Mouse (Mus musculus) embryonic facial prominence, embryonic 11.5 days (tissue): Measurements from ENCODE around the gene Ppcdc. TPM values are rescaled to one million over a fixed set of nuclear protein-coding genes. Genes with fewer than 3 reads are reported as not detected.

Experiments
- ATAC-seq: fragments of 200-750 bp; cut with Nextera tagmentation; replicated peaks from 2 replicates; pipeline ENCODE4 v1.8.0; 2017; ENCODE audit warnings: low read depth; ENCODE audit not compliant: insufficient number of reproducible peaks, low FRiP score, low TSS enrichment
- DNase-seq: peaks from one replicate; pipeline ENCODE4 v3.0.0-alpha.2; 2015; ENCODE audit warnings: low spot score
- H3K27ac ChIP-seq: fragments of 300-500 bp; sonication (generic); replicated peaks from 2 replicates; pipeline ENCODE4 v1.5.1; 2014; ENCODE audit warnings: mild to moderate bottlenecking, low read depth, low read length, control low read depth
- H3K27me3 ChIP-seq: fragments of 300-500 bp; sonication (generic); 2 replicates; pipeline ENCODE4 v1.6.1; 2014; ENCODE audit warnings: mild to moderate bottlenecking, low read length, moderate library complexity, mixed read lengths; ENCODE audit not compliant: control insufficient read depth, insufficient read depth
- H3K36me3 ChIP-seq: fragments of 300-500 bp; sonication (generic); replicated peaks from 2 replicates; pipeline ENCODE4 v1.6.1; 2014; ENCODE audit warnings: low read depth, mild to moderate bottlenecking, low read length, moderate library complexity, mixed read lengths; ENCODE audit not compliant: control insufficient read depth, insufficient read depth
- H3K4me1 ChIP-seq: fragments of 300-500 bp; sonication (generic); 2 replicates; pipeline ENCODE4 v1.6.1; 2014; ENCODE audit warnings: low read length, mixed read lengths; ENCODE audit not compliant: control insufficient read depth, insufficient read depth
- H3K4me2 ChIP-seq: fragments of 300-500 bp; sonication (generic); 2 replicates; pipeline ENCODE4 v1.6.1; 2014; ENCODE audit warnings: low read depth, mild to moderate bottlenecking, control low read depth, low read length, moderate library complexity
- H3K4me3 ChIP-seq: fragments of 300-500 bp; sonication (generic); 2 replicates; pipeline ENCODE4 v1.5.1; 2014; ENCODE audit warnings: low read depth, low read length, control low read depth
- H3K9ac ChIP-seq: fragments of 300-500 bp; sonication (generic); replicated peaks from 2 replicates; pipeline ENCODE4 v1.6.1; 2014; ENCODE audit warnings: mild to moderate bottlenecking, control low read depth, low read length
- H3K9me3 ChIP-seq: fragments of 300-500 bp; sonication (generic); replicated peaks from 2 replicates; pipeline ENCODE4 v1.6.1; 2016; ENCODE audit warnings: mild to moderate bottlenecking, low read length, inconsistent platforms, mixed read lengths; ENCODE audit not compliant: control insufficient read depth
- WGBS: fragments of 180-500 bp; shearing (Covaris S2); extraction: QIAGEN DNeasy Blood & Tissue Kit; methylation state at CpG from one replicate; pipeline ENCODE4 v1.1.7; 2014; 5-methylcytosine and 5-hydroxymethylcytosine counted together
- polyA plus RNA-seq: library from polyadenylated mRNA; unstranded; fragments of >200 nt; fragmentation: Nextera tagmentation; extraction: Ambion mirVana; gene quantifications from 2 replicates; pipeline ENCODE4 v1.2.1, GENCODE M21; 2014

The Ppcdc gene
- polyA plus RNA-seq, 1 experiment from 2014 or later = 17.9 TPM

GRCm38 (mm10) chr9:57436166-57436565 is 3.8 kb downstream of the Ppcdc start:
- H3K27ac ChIP-seq = no peak overlapping the region
- no peak for ATAC-seq

DNA sequence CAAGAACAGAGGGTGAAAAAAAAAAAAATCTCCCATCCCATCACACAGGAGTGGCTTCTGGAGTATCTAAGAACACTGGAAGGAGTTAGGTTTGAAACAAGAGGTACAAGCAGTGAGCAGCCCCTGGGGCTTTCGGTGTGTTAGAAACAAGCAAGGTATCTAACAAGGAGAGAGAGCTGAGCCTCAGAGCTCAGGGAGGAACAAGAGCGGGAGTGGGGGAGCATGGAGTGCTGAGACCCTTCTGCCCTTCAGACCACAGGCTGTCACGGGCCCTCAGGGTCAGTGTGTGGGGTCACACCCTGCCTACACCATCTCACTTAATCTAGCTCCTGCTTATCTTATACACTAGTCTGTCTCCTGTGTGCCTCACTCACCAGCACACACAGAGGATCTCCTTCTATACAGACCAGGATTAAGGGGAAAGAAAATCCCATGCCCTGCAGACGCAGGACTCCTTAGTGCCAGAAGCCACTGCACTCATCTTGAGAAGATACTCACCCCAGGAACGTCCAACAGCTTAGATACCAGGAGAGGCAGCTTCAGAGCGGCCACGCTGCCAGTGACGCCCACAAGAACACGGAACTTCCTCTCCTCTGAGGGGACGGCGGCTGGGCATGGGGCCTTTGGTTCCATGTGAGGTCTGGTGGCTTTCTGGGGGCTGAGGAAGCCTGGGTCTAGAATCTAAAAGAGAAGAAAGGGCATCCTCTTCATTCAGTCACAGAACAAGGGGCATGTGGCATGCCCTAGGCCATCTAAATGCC is 5.3 kb downstream of the Ppcdc start:
- no peaks in the 10 kb centered on the region; the same call in 1 of the 2 replicates for H3K4me1 ChIP-seq
- no peak overlapping the region for H3K4me3 ChIP-seq
- DNase-seq (no peak), ATAC-seq (no peak)
- WGBS = 87% methylated on average over 11 of the region's 11 CpGs
- no peak overlapping the region for H3K9ac ChIP-seq
- no peaks in the 10 kb centered on the region for H3K9me3 ChIP-seq
- H3K27me3 ChIP-seq = no peaks in the 10 kb centered on the region
- H3K36me3 ChIP-seq = no peaks in the 10 kb centered on the region
- H3K4me2 ChIP-seq = no peak overlapping the region
- no peak overlapping the region for H3K27ac ChIP-seq

More at GRCm38 (mm10) chr9:57436166-57436565, 3.8 kb downstream of the Ppcdc start:
- no peak for DNase-seq
- no peaks in the 10 kb centered on the region for H3K27me3 ChIP-seq
- no peaks in the 10 kb centered on the region; the same call in 1 of the 2 replicates for H3K4me1 ChIP-seq
- H3K36me3 ChIP-seq = no peaks in the 10 kb centered on the region
- H3K9ac ChIP-seq = no peak overlapping the region
- whole genome bisulfite sequencing = 91% methylated on average over 5 of the region's 5 CpGs
- no peak overlapping the region for H3K4me2 ChIP-seq
- H3K4me3 ChIP-seq = no peak overlapping the region
- no peaks in the 10 kb centered on the region for H3K9me3 ChIP-seq

- H3K27me3 ChIP-seq = no peaks in the 10 kb centered on the region
- 0 out of 2 replicates have a peak, but pooled peaks have one; percentile 35 for ATAC-seq
Measured at GRCm38 (mm10) chr9:57433097-57434032, 6.6 kb downstream of the Ppcdc start.

GRCm38 (mm10) chr9:57432480-57432879 is 7.4 kb downstream of the Ppcdc start:
- 88% methylated on average over 3 of the region's 3 CpGs for WGBS
- no peak for DNase-seq
- no peak overlapping the region; the same call in 1 of the 2 replicates for H3K4me2 ChIP-seq
- H3K4me3 ChIP-seq = no peak overlapping the region
- no peaks in the 10 kb centered on the region for H3K27me3 ChIP-seq
- H3K9ac ChIP-seq = no peak overlapping the region
- H3K9me3 ChIP-seq = no peaks in the 10 kb centered on the region
- no peak for ATAC-seq
- H3K27ac ChIP-seq = no peak overlapping the region
- H3K4me1 ChIP-seq = no peaks in the 10 kb centered on the region; the same call in 1 of the 2 replicates
- no peaks in the 10 kb centered on the region for H3K36me3 ChIP-seq

More at GRCm38 (mm10) chr9:57433097-57434032, 6.6 kb downstream of the Ppcdc start:
- Histone ChIP-seq H3K4me3 (no peak overlapping the region), H3K27ac (no peak overlapping the region), H3K9me3 (no peaks in the 10 kb centered on the region), H3K9ac (peak overlapping the region; percentile 22), H3K4me2 (no peak overlapping the region), H3K4me1 (no peaks in the 10 kb centered on the region; the same call in 1 of the 2 replicates), H3K36me3 (no peaks in the 10 kb centered on the region)
- 16% methylated on average over 11 of the region's 11 CpGs for WGBS
- peak; percentile 89 for DNase-seq

DNA sequence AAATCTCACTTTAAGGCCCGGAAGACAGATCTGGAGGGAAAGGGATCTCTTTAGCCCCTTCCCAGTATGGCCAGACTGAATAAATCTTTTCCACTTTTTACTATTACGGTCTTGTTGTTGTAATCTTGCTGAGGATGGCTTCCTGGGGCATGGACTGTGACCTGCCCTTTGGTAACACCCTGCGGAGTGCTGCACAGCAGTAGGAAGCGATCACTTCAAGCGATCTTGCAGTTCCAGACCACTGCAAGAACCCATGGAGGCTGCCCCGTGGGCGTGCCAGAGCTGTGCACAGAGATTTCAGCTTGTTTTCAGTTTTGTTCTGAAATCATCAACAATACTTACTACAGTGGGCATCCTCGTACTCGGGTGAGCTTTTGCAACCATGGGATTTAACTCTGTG is 8.7 kb downstream of the Ppcdc start:
- ATAC-seq (no peak), DNase-seq (no peak)
- Histone ChIP-seq H3K9ac (no peak overlapping the region), H3K9me3 (no peaks in the 10 kb centered on the region), H3K4me2 (no peak overlapping the region), H3K27me3 (no peaks in the 10 kb centered on the region), H3K4me3 (no peak overlapping the region), H3K27ac (no peak overlapping the region), H3K4me1 (no peaks in the 10 kb centered on the region; the same call in 1 of the 2 replicates), H3K36me3 (no peaks in the 10 kb centered on the region)
- WGBS = 35% methylated on average over 9 of the region's 9 CpGs

- H3K4me2 ChIP-seq = no peak overlapping the region
- H3K9ac ChIP-seq = no peak overlapping the region
- H3K36me3 ChIP-seq = no peaks in the 10 kb centered on the region
- no peak overlapping the region for H3K4me3 ChIP-seq
- 68% methylated on average over 4 of the region's 4 CpGs for WGBS
- no peak overlapping the region for H3K27ac ChIP-seq
- no peak for ATAC-seq
- no peaks in the 10 kb centered on the region for H3K9me3 ChIP-seq
- DNase-seq = no peak
- H3K27me3 ChIP-seq = no peaks in the 10 kb centered on the region
- H3K4me1 ChIP-seq = no peaks in the 10 kb centered on the region; the same call in 1 of the 2 replicates
Measured at GRCm38 (mm10) chr9:57428391-57428790, 11.5 kb downstream of the Ppcdc start.

DNA sequence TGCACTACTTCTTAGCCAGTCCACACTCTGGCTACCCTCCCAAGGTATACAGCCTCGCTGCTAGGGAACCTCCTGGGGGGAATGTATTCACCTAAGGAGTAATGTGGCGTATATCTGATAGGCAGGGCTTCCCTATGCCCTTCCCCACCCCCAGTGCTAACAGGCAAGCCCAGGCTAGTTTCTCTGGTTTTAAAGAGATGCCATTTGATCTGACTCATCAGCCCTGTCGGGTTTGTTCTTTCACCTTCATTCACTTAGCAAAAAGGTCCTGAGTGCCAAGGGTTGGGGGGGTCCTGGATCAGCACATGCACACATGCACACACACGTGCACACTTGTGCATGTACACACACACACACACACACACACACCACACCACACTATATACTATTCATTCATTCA is 12.0 kb downstream of the Ppcdc start:
- Histone ChIP-seq H3K4me3 (no peak overlapping the region), H3K27ac (no peak overlapping the region), H3K4me2 (no peak overlapping the region), H3K27me3 (no peaks in the 10 kb centered on the region), H3K9ac (no peak overlapping the region), H3K9me3 (no peaks in the 10 kb centered on the region), H3K4me1 (no peaks in the 10 kb centered on the region), H3K36me3 (no peaks in the 10 kb centered on the region)
- WGBS = 70% methylated on average over 4 of the region's 4 CpGs
- no peak for ATAC-seq
- DNase-seq = peak; percentile 14
